Mouse (Mus musculus) liver, embryonic 11.5 days (tissue): Measurements from ENCODE around the gene Ston1. TPM values are rescaled to one million over a fixed set of nuclear protein-coding genes. Genes with fewer than 3 reads are reported as not detected.
A peak's percentile ranks its signal among the peaks of the same experiment; 100 is the strongest.

Experiments
- ATAC-seq: fragments of 200-750 bp; cut with Nextera tagmentation; replicated peaks from 2 replicates; pipeline ENCODE4 v1.8.0; 2017; ENCODE audit warnings: moderate number of reproducible peaks, mild to moderate bottlenecking, moderate TSS enrichment, moderate library complexity; ENCODE audit not compliant: low FRiP score
- DNase-seq: peaks from one replicate; pipeline ENCODE4 v3.0.0-alpha.2; 2017; ENCODE audit warnings: low spot score
- H3K27ac ChIP-seq: fragments of 300-500 bp; sonication (generic); 2 replicates; pipeline ENCODE4 v1.5.1; 2014; ENCODE audit warnings: mild to moderate bottlenecking, low read depth, low read length, control low read depth
- H3K27me3 ChIP-seq: fragments of 300-500 bp; sonication (generic); replicated peaks from 2 replicates; pipeline ENCODE4 v1.6.1; 2014; ENCODE audit warnings: low read length, mixed read lengths; ENCODE audit not compliant: control insufficient read depth, insufficient read depth
- H3K36me3 ChIP-seq: fragments of 300-500 bp; sonication (generic); 2 replicates; pipeline ENCODE4 v1.6.1; 2014; ENCODE audit warnings: mild to moderate bottlenecking, low read length, moderate library complexity, mixed read lengths; ENCODE audit not compliant: control insufficient read depth, insufficient read depth
- H3K4me1 ChIP-seq: fragments of 300-500 bp; sonication (generic); replicated peaks from 2 replicates; pipeline ENCODE4 v1.6.1; 2014; ENCODE audit warnings: low read length, mixed read lengths; ENCODE audit not compliant: control insufficient read depth, insufficient read depth
- H3K4me2 ChIP-seq: fragments of 300-500 bp; sonication (generic); 2 replicates; pipeline ENCODE4 v1.6.1; 2014; ENCODE audit warnings: mild to moderate bottlenecking, control low read depth, moderate library complexity
- H3K4me3 ChIP-seq: fragments of 300-500 bp; sonication (generic); 2 replicates; pipeline ENCODE4 v1.5.1; 2014; ENCODE audit warnings: low read depth, low read length, control low read depth
- H3K9ac ChIP-seq: fragments of 300-500 bp; sonication (generic); 2 replicates; pipeline ENCODE4 v1.6.1; 2014; ENCODE audit warnings: low read depth, low read length, control low read depth
- H3K9me3 ChIP-seq: fragments of 300-500 bp; sonication (generic); 2 replicates; pipeline ENCODE4 v1.6.1; 2016; ENCODE audit warnings: low read length, inconsistent platforms, mixed read lengths; ENCODE audit not compliant: control insufficient read depth
- WGBS: fragments of 180-500 bp; shearing (Covaris S2); extraction: QIAGEN DNeasy Blood & Tissue Kit; methylation state at CpG from one replicate; pipeline ENCODE4 v1.1.7; 2014; 5-methylcytosine and 5-hydroxymethylcytosine counted together
- polyA plus RNA-seq: library from polyadenylated mRNA; unstranded; fragments of >200 nt; fragmentation: Nextera tagmentation; extraction: Ambion mirVana; gene quantifications from 2 replicates; pipeline ENCODE4 v1.2.1, GENCODE M21; 2014

The Ston1 gene
- polyA plus RNA-seq, 1 experiment from 2014 or later, result 2.8 TPM

GRCm38 (mm10) chr17:88652702-88653374 is 55.4 kb downstream of the Ston1 start:
- no peak overlapping the region for H3K27ac ChIP-seq
- no peak overlapping the region for H3K9ac ChIP-seq
- ATAC-seq (peak; percentile 46; the same call in 1 of the 2 replicates), DNase-seq (peak; percentile 56)
- H3K4me2 ChIP-seq, result no peak overlapping the region
- H3K9me3 ChIP-seq, result no peaks in the 10 kb centered on the region
- no peaks in the 10 kb centered on the region for H3K36me3 ChIP-seq
- H3K4me3 ChIP-seq, result no peak overlapping the region
- WGBS, result 22% methylated on average over 21 of the region's 21 CpGs
- H3K4me1 ChIP-seq, result no peaks in the 10 kb centered on the region
- H3K27me3 ChIP-seq, result no peaks in the 10 kb centered on the region

- Histone ChIP-seq H3K27ac (no peak overlapping the region), H3K4me1 (no peaks in the 10 kb centered on the region), H3K4me2 (no peak overlapping the region), H3K9ac (no peak overlapping the region), H3K9me3 (no peaks in the 10 kb centered on the region), H3K27me3 (no peaks in the 10 kb centered on the region), H3K36me3 (no peaks in the 10 kb centered on the region), H3K4me3 (no peak overlapping the region)
- no peak for ATAC-seq
- 78% methylated on average over 4 of the region's 4 CpGs for WGBS
- DNase-seq, result no peak
These were observed 55.9 kb downstream of the Ston1 start for GRCm38 (mm10) chr17:88653375-88653769.

GRCm38 (mm10) chr17:88658510-88658909 is 61.0 kb downstream of the Ston1 start:
- Histone ChIP-seq H3K9ac (no peak overlapping the region), H3K4me1 (no peaks in the 10 kb centered on the region), H3K27me3 (no peaks in the 10 kb centered on the region), H3K4me3 (no peak overlapping the region), H3K4me2 (no peak overlapping the region), H3K9me3 (no peaks in the 10 kb centered on the region), H3K36me3 (no peaks in the 10 kb centered on the region), H3K27ac (no peak overlapping the region)
- DNase-seq (no peak), ATAC-seq (no peak)
- WGBS, result 76% methylated on average over 6 of the region's 6 CpGs

GRCm38 (mm10) chr17:88666076-88666475 is 68.6 kb downstream of the Ston1 start:
- Histone ChIP-seq H3K27me3 (no peaks in the 10 kb centered on the region), H3K36me3 (no peaks in the 10 kb centered on the region), H3K27ac (no peak overlapping the region), H3K9me3 (no peaks in the 10 kb centered on the region), H3K4me3 (no peak overlapping the region), H3K4me2 (no peak overlapping the region), H3K9ac (no peak overlapping the region), H3K4me1 (no peaks in the 10 kb centered on the region)
- ATAC-seq (no peak), DNase-seq (no peak)
- WGBS, result 57% methylated on average over 2 of the region's 2 CpGs

GRCm38 (mm10) chr17:88668452-88668851 is 71.0 kb downstream of the Ston1 start, which contains the start of gene Gtf2a1l:
Gene Gtf2a1l (plus strand): TSS chr17:88668660.
- no peak within 1 kb of the TSS for H3K27ac ChIP-seq
- peak; percentile 49; the same call in 1 of the 2 replicates for ATAC-seq
- no peaks in the 10 kb centered on the region for H3K27me3 ChIP-seq
- H3K9ac ChIP-seq, result no peak within 1 kb of the TSS
- peak; percentile 35 for DNase-seq
- peak within 1 kb of the TSS; percentile 50 for H3K4me2 ChIP-seq
- no peaks in the 10 kb centered on the region for H3K36me3 ChIP-seq
- no peaks in the 10 kb centered on the region for H3K4me1 ChIP-seq
- no peak within 1 kb of the TSS for H3K4me3 ChIP-seq
- no peaks in the 10 kb centered on the region for H3K9me3 ChIP-seq
- WGBS, result 21% methylated on average over 21 of the region's 21 CpGs

- Histone ChIP-seq H3K4me1 (no peaks in the 10 kb centered on the region), H3K27me3 (no peaks in the 10 kb centered on the region), H3K27ac (no peak overlapping the region), H3K4me3 (no peak overlapping the region), H3K36me3 (no peaks in the 10 kb centered on the region), H3K4me2 (no peak overlapping the region), H3K9me3 (no peaks in the 10 kb centered on the region), H3K9ac (no peak overlapping the region)
- WGBS, result 75% methylated on average over 2 of the region's 2 CpGs
- ATAC-seq (no peak), DNase-seq (no peak)
These were observed 72.4 kb downstream of the Ston1 start for GRCm38 (mm10) chr17:88669921-88670320.

GRCm38 (mm10) chr17:88670800-88671199 is 73.3 kb downstream of the Ston1 start:
- Histone ChIP-seq H3K4me3 (no peak overlapping the region), H3K4me1 (no peaks in the 10 kb centered on the region), H3K9ac (no peak overlapping the region), H3K27ac (no peak overlapping the region), H3K27me3 (no peaks in the 10 kb centered on the region), H3K4me2 (no peak overlapping the region), H3K36me3 (no peaks in the 10 kb centered on the region), H3K9me3 (no peaks in the 10 kb centered on the region)
- WGBS, result 57% methylated on average over 4 of the region's 4 CpGs
- DNase-seq, result no peak
- ATAC-seq, result no peak

- 89% methylated on average over 23 of the region's 23 CpGs for WGBS
- Histone ChIP-seq H3K27ac (no peak overlapping the region), H3K36me3 (no peaks in the 10 kb centered on the region)
These were observed 78.1 kb downstream of the Ston1 start for GRCm38 (mm10) chr17:88675310-88676309.

More at GRCm38 (mm10) chr17:88675310-88676309, 78.1 kb downstream of the Ston1 start:
- Histone ChIP-seq H3K9ac (no peak overlapping the region), H3K27me3 (no peaks in the 10 kb centered on the region), H3K4me3 (no peak overlapping the region), H3K9me3 (no peaks in the 10 kb centered on the region), H3K4me1 (no peaks in the 10 kb centered on the region), H3K4me2 (no peak overlapping the region)
- ATAC-seq (no peak), DNase-seq (no peak)
